Mouse (Mus musculus) liver, embryonic 13.5 days (tissue): ENCODE results near the gene Tmem19. TPM values are rescaled to one million over a fixed set of nuclear protein-coding genes. Genes with fewer than 3 reads are reported as not detected.

Source experiments
- ATAC-seq: fragments of 200-750 bp; cut with Nextera tagmentation; 2 replicates; pipeline ENCODE4 v1.8.0; 2017; ENCODE audit warnings: low read depth, mild to moderate bottlenecking, moderate number of reproducible peaks, moderate library complexity
- DNase-seq: peaks from one replicate; pipeline ENCODE4 v3.0.0; 2022
- H3K27ac ChIP-seq: fragments of 300-500 bp; sonication (generic); 2 replicates; pipeline ENCODE4 v1.5.1; 2015; ENCODE audit warnings: moderate library complexity, mild to moderate bottlenecking, inconsistent platforms
- H3K27me3 ChIP-seq: fragments of 300-500 bp; sonication (generic); 2 replicates; pipeline ENCODE4 v1.6.1; 2015; ENCODE audit warnings: mild to moderate bottlenecking, inconsistent platforms
- H3K36me3 ChIP-seq: fragments of 300-500 bp; sonication (generic); 2 replicates; pipeline ENCODE4 v1.6.1; 2015; ENCODE audit warnings: mild to moderate bottlenecking, inconsistent platforms
- H3K4me1 ChIP-seq: fragments of 300-500 bp; sonication (generic); replicated peaks from 2 replicates; pipeline ENCODE4 v1.6.1; 2015; ENCODE audit warnings: inconsistent platforms
- H3K4me2 ChIP-seq: fragments of 300-500 bp; sonication (generic); 2 replicates; pipeline ENCODE4 v1.6.1; 2015; ENCODE audit warnings: inconsistent platforms, mild to moderate bottlenecking, moderate library complexity
- H3K4me3 ChIP-seq: fragments of 300-500 bp; sonication (generic); replicated peaks from 2 replicates; pipeline ENCODE4 v1.5.1; 2015; ENCODE audit warnings: mild to moderate bottlenecking, inconsistent platforms
- H3K9ac ChIP-seq: fragments of 300-500 bp; sonication (generic); 2 replicates; pipeline ENCODE4 v1.6.1; 2015; ENCODE audit warnings: mild to moderate bottlenecking, inconsistent platforms
- H3K9me3 ChIP-seq: fragments of 300-500 bp; sonication (generic); replicated peaks from 2 replicates; pipeline ENCODE4 v1.6.1; 2016; ENCODE audit warnings: inconsistent platforms
- WGBS: fragments of 180-500 bp; shearing (Covaris S2); methylation state at CpG from one replicate; pipeline ENCODE4 v1.1.7; 2015; ENCODE audit not compliant: insufficient replicate concordance; 5-methylcytosine and 5-hydroxymethylcytosine counted together
- polyA plus RNA-seq: library from polyadenylated mRNA; unstranded; fragments of >200 nt; fragmentation: Nextera tagmentation; extraction: Ambion mirVana; gene quantifications from 2 replicates; pipeline ENCODE4 v1.2.1, GENCODE M21; 2015

The Tmem19 gene
- polyA plus RNA-seq, 1 experiment from 2014 or later, result 10.2 TPM

- WGBS, result 84% methylated on average over 4 of the region's 4 CpGs
- Histone ChIP-seq H3K27ac (no peak overlapping the region), H3K9me3 (no peaks in the 10 kb centered on the region), H3K9ac (no peak overlapping the region), H3K4me3 (no peak overlapping the region), H3K36me3 (0 out of 2 replicates have a peak, but pooled peaks cover 9% of the 10 kb centered on the region), H3K27me3 (no peaks in the 10 kb centered on the region), H3K4me2 (no peak overlapping the region), H3K4me1 (peaks cover 38% of the 10 kb centered on the region)
- ATAC-seq (no peak), DNase-seq (no peak)
These were observed 53.1 kb downstream of the Tmem19 start for GRCm38 (mm10) chr10:115309191-115309590.

DNA sequence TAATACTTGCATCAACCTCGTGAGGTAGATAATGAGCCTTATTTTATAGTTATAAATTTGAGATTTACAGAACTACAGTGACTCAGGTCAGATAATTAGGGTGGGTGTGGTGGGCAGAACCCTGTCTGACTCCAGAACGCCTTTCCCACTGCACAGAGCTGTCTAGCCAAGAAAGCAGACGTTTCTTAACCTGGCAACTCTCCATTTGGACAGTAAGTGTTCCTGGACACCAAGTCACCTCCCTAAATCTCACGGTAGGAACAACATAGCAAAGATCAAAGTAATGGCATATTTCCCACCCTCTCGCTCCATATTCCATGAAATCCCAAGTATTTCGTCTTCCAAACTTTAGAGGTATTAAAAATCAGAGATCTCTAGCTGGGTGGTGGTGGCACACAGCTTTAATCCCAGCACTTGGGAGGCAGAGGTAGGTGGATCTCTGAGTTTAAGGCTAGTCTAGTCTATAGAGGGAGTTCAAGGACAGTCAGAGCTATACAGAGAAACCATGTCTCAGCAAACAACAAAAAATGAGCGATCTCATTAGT is 54.9 kb downstream of the Tmem19 start:
- no peak overlapping the region for H3K27ac ChIP-seq
- peaks cover 1% of the 10 kb centered on the region; the same call in 1 of the 2 replicates for H3K36me3 ChIP-seq
- no peak overlapping the region for H3K4me2 ChIP-seq
- no peak for ATAC-seq
- H3K9ac ChIP-seq, result no peak overlapping the region
- 76% methylated on average over 7 of the region's 7 CpGs for WGBS
- H3K9me3 ChIP-seq, result no peaks in the 10 kb centered on the region
- H3K27me3 ChIP-seq, result no peaks in the 10 kb centered on the region
- peaks cover 20% of the 10 kb centered on the region for H3K4me1 ChIP-seq
- DNase-seq, result no peak
- H3K4me3 ChIP-seq, result no peak overlapping the region

GRCm38 (mm10) chr10:115298683-115299082 is 63.6 kb downstream of the Tmem19 start:
- 84% methylated on average over 4 of the region's 4 CpGs for WGBS
- DNase-seq, result no peak
- Histone ChIP-seq H3K27me3 (no peaks in the 10 kb centered on the region), H3K4me2 (no peak overlapping the region), H3K4me1 (0 out of 2 replicates have a peak, but pooled peaks cover 6% of the 10 kb centered on the region), H3K27ac (no peak overlapping the region), H3K4me3 (no peak overlapping the region), H3K9ac (no peak overlapping the region), H3K36me3 (peaks cover 55% of the 10 kb centered on the region), H3K9me3 (no peaks in the 10 kb centered on the region)
- no peak for ATAC-seq

GRCm38 (mm10) chr10:115297582-115297981 is 64.7 kb downstream of the Tmem19 start:
- no peak overlapping the region for H3K4me3 ChIP-seq
- ATAC-seq, result no peak

DNA sequence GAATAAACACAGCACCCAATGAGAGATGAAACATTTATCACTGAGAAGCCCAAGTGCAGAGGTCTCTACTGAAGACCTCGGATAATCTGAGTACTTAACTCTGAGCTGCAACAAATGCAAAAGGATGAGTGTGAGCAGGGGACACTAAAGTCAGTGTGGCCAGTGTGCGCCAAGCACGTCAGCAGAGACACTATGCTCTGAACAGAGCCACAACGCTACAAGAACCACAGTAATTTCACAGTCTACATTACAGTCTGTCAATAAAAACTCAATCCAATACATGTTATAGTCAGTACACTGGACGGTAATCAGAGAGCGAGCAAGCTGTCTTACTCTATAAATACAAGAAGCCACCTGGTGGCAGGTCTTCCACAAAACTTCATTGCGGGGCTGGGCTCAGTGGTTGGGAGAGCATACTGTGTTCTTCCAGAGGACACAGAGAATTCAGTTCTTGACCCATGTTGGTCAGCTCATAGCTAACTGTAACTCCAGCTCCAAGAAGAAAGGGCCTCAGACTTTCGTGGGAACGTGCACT is 65.8 kb downstream of the Tmem19 start:
- ATAC-seq (no peak), DNase-seq (no peak)
- no peaks in the 10 kb centered on the region for H3K9me3 ChIP-seq
- H3K27ac ChIP-seq, result no peak overlapping the region
- no peak overlapping the region for H3K4me2 ChIP-seq
- H3K27me3 ChIP-seq, result no peaks in the 10 kb centered on the region
- H3K4me1 ChIP-seq, result 0 out of 2 replicates have a peak, but pooled peaks cover 6% of the 10 kb centered on the region
- WGBS, result 74% methylated on average over 9 of the region's 9 CpGs
- peaks cover 67% of the 10 kb centered on the region for H3K36me3 ChIP-seq
- H3K9ac ChIP-seq, result no peak overlapping the region
- H3K4me3 ChIP-seq, result no peak overlapping the region

More at GRCm38 (mm10) chr10:115297582-115297981, 64.7 kb downstream of the Tmem19 start:
- Histone ChIP-seq H3K4me2 (no peak overlapping the region), H3K27me3 (no peaks in the 10 kb centered on the region), H3K9ac (no peak overlapping the region), H3K9me3 (no peaks in the 10 kb centered on the region), H3K36me3 (peaks cover 64% of the 10 kb centered on the region), H3K4me1 (0 out of 2 replicates have a peak, but pooled peaks cover 6% of the 10 kb centered on the region), H3K27ac (no peak overlapping the region)
- WGBS, result 85% methylated on average over 5 of the region's 5 CpGs
- no peak for DNase-seq

DNA sequence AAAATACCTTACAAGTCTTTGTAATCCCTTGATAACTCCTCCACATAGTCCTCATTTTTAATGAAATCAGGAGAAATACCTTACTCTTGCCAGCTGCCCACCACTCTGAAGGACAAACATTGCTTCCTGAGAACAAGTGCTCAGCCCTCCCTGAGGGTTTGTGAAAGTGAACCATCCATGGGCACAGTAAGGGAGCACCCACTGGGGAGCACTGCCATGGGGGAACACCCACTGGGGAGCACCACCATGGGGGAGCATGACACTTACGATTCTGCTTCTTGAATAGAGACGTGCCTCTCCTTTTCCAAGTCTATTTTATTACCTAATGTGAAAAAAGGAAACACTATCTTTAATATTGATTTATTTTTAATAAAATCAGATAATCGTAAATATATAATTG is 67.1 kb downstream of the Tmem19 start:
- WGBS, result 85% methylated on average over 3 of the region's 3 CpGs
- H3K27me3 ChIP-seq, result no peaks in the 10 kb centered on the region
- H3K4me1 ChIP-seq, result 0 out of 2 replicates have a peak, but pooled peaks cover 6% of the 10 kb centered on the region
- H3K4me3 ChIP-seq, result no peak overlapping the region
- no peak for DNase-seq
- no peak overlapping the region for H3K9ac ChIP-seq
- no peak overlapping the region for H3K4me2 ChIP-seq
- H3K27ac ChIP-seq, result no peak overlapping the region
- no peak for ATAC-seq
- H3K9me3 ChIP-seq, result no peaks in the 10 kb centered on the region
- peaks cover 64% of the 10 kb centered on the region for H3K36me3 ChIP-seq

DNA sequence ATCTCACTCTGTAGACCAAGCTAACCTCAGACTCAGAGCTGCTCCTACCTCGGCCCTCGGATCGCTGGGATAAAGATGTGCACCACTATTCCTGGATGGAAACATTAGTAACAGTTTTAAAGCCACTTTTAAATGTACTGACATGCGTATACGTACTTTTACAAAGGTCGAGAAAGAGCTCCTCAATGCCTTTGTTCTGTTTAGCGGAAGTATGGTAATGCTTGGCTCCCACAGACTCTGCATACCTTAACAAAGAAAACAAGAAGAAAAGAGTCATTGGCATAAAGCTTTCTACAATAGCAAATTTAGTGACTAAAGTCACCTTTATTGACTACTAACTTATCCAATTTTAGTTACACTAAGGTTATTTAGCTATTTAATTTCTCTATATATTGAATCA is 67.6 kb downstream of the Tmem19 start:
- no peak for DNase-seq
- Histone ChIP-seq H3K4me1 (0 out of 2 replicates have a peak, but pooled peaks cover 6% of the 10 kb centered on the region), H3K9me3 (no peaks in the 10 kb centered on the region), H3K27ac (no peak overlapping the region), H3K9ac (no peak overlapping the region), H3K4me2 (no peak overlapping the region), H3K4me3 (no peak overlapping the region), H3K27me3 (no peaks in the 10 kb centered on the region), H3K36me3 (peaks cover 60% of the 10 kb centered on the region)
- ATAC-seq, result no peak
- 89% methylated on average over 7 of the region's 7 CpGs for WGBS

GRCm38 (mm10) chr10:115293946-115294345 is 68.4 kb downstream of the Tmem19 start:
- Histone ChIP-seq H3K36me3 (peaks cover 56% of the 10 kb centered on the region), H3K27me3 (no peaks in the 10 kb centered on the region), H3K4me1 (0 out of 2 replicates have a peak, but pooled peaks cover 6% of the 10 kb centered on the region), H3K9me3 (no peaks in the 10 kb centered on the region), H3K9ac (no peak overlapping the region), H3K4me3 (no peak overlapping the region), H3K27ac (no peak overlapping the region), H3K4me2 (no peak overlapping the region)
- WGBS, result 90% methylated on average over 7 of the region's 7 CpGs
- DNase-seq, result no peak
- no peak for ATAC-seq

- Histone ChIP-seq H3K9me3 (no peaks in the 10 kb centered on the region), H3K9ac (no peak overlapping the region), H3K4me2 (no peak overlapping the region), H3K36me3 (peaks cover 62% of the 10 kb centered on the region), H3K4me3 (no peak overlapping the region), H3K4me1 (no peaks in the 10 kb centered on the region), H3K27ac (no peak overlapping the region), H3K27me3 (no peaks in the 10 kb centered on the region)
- WGBS, result 90% methylated on average over 9 of the region's 9 CpGs
- no peak for ATAC-seq
- no peak for DNase-seq
These were observed 71.6 kb downstream of the Tmem19 start for GRCm38 (mm10) chr10:115290671-115291070.

Other genes starting within 250 kb of the Tmem19 start
- not detected in 2 replicates for gene Tph2, start 177.5 kb downstream of the Tmem19 start, polyA plus RNA-seq
- 36.1 and 40.0 TPM in 2 replicates for gene Tbc1d15, start 111.0 kb downstream of the Tmem19 start, polyA plus RNA-seq
- gene Rab21, start 46.9 kb downstream of the Tmem19 start, polyA plus RNA-seq, result 2.4 and 2.7 TPM in 2 replicates
- 7.0 and 9.0 TPM in 2 replicates for gene Thap2, start 21.9 kb upstream of the Tmem19 start, polyA plus RNA-seq
- 6.6 and 7.9 TPM in 2 replicates for gene Zfc3h1, start 22.5 kb upstream of the Tmem19 start, polyA plus RNA-seq
- gene A930009A15Rik, start 207.5 kb upstream of the Tmem19 start, polyA plus RNA-seq, result not detected in 2 replicates
- 2.1 and 2.4 TPM in 2 replicates for gene Lgr5, start 225.3 kb upstream of the Tmem19 start, polyA plus RNA-seq